Mouse (Mus musculus): ENCODE results near the gene Sept6. TPM values are rescaled to one million over a fixed set of nuclear protein-coding genes. Genes with fewer than 3 reads are reported as not detected.

The Sept6 gene
- total and polyA plus RNA-seq, 3 experiments: 10.7 to 52.4 (median 16.0) TPM

DNA sequence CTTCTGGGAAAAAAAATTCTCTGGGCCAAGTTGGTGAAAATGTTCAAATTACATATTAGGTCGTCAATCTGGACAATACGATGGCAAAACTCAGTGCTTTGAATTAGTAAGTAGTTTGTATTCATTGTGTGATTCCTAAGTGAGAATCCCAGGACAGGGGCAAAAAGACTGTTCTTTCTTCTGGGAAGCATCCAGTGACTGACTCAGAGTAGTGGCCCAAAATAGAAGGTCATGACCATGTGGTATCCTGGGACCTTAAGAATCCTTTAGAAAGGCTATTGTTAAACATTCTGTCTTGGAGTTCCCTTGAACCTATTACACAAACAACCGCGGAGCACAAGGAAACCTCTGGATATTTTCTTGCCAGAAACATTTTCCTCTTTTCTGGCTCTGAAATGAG lies 70.2 kb downstream of the Sept6 start:
- ATAC-seq (ENCODE audit: extremely low read depth, insufficient number of reproducible peaks, low FRiP score, poor library complexity, severe bottlenecking) (no peak), DNase-seq (ENCODE audit: low spot score) (no peak)
- Histone ChIP-seq H3K4me1 (ENCODE audit: insufficient read depth, low read depth, low read length) (peaks cover 7% of the 10 kb centered on the region; the same call in 1 of the 2 replicates), H3K36me3 (replicated peaks) (peaks cover 31% of the 10 kb centered on the region), H3K4me3 (ENCODE audit: low read depth, low read length) (no peak overlapping the region), H3K27me3 (ENCODE audit: insufficient read depth, low read length) (no peaks in the 10 kb centered on the region), H3K9me3 (replicated peaks) (no peaks in the 10 kb centered on the region)
- TF ChIP-seq TAL1 (conservative IDR thresholded peaks at IDR 0.05; ENCODE audit: low read depth, low read length) (no peak), POLR2AphosphoS5 (IDR thresholded peaks at IDR 0.05; ENCODE audit: insufficient replicate concordance, low read depth, low read length) (no peak), GATA1 (IDR thresholded peaks at IDR 0.05; ENCODE audit: borderline replicate concordance, low read length) (no peak), GATA2 (IDR thresholded peaks at IDR 0.05; ENCODE audit: borderline replicate concordance, low read depth, low read length) (no peak), CTCF (IDR thresholded peaks at IDR 0.05; ENCODE audit: low read depth, low read length) (no peak)

DNA sequence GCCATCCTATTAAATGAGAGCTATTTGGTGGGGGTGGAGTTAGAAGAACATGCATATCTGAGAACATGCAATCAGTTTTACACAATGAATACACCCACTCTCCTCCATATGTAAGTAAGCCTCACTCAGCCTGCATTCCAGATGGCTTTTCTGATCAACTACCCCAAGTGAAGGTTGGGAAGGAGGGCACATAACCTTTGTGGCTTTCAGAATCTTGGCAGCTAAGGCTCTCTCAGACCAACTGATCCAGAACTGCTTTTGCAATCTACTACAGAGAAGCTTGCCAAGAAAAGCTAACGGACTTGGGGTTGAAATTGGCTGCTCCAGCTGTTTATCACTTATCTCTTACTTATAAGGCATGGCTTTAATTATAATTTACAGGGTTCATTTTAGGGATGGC lies 73.8 kb downstream of the Sept6 start:
- Histone ChIP-seq H3K36me3 (replicated peaks) (peaks cover 25% of the 10 kb centered on the region), H3K4me3 (ENCODE audit: low read depth, low read length) (no peak overlapping the region), H3K4me1 (ENCODE audit: insufficient read depth, low read depth, low read length) (peaks cover 7% of the 10 kb centered on the region; the same call in 1 of the 2 replicates), H3K27me3 (ENCODE audit: insufficient read depth, low read length) (no peaks in the 10 kb centered on the region), H3K9me3 (replicated peaks) (no peaks in the 10 kb centered on the region)
- no peak for DNase-seq (ENCODE audit: low spot score)
- TF ChIP-seq CTCF (IDR thresholded peaks at IDR 0.05; ENCODE audit: low read depth, low read length): no peak
- no peak for TF ChIP-seq GATA1 (IDR thresholded peaks at IDR 0.05; ENCODE audit: borderline replicate concordance, low read length)
- no peak for TF ChIP-seq GATA2 (IDR thresholded peaks at IDR 0.05; ENCODE audit: borderline replicate concordance, low read depth, low read length)
- ATAC-seq (ENCODE audit: extremely low read depth, insufficient number of reproducible peaks, low FRiP score, poor library complexity, severe bottlenecking): no peak

DNA sequence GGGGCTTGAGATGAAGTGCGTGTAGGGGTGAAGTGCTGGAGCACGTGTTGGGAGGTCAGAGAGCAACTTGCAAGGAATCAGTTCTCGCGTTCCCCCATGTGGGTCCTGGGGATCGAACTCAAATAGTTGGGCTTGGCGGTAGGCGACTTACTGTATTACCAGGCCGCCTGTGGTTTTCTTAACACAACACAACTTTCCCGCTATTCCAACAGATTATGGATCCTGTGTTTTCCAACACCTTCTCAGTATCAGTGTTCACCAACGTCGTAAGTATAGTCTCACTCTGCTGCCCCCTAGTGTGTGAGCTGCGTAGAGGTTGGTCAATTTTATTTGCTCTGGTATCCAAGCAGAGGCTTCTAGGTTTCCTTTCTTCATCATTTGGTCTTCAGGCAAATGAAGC lies 80.3 kb downstream of the Sept6 start:
- H3K36me3 ChIP-seq (replicated peaks): peaks cover 12% of the 10 kb centered on the region
- no peaks in the 10 kb centered on the region for H3K4me1 ChIP-seq (ENCODE audit: insufficient read depth, low read depth, low read length)
- H3K27me3 ChIP-seq (ENCODE audit: insufficient read depth, low read length): no peaks in the 10 kb centered on the region
- TF ChIP-seq GATA1 (IDR thresholded peaks at IDR 0.05; ENCODE audit: borderline replicate concordance, low read length): no peak
- TF ChIP-seq CTCF (IDR thresholded peaks at IDR 0.05; ENCODE audit: low read depth, low read length): 0 out of 2 replicates have a peak, but pooled peaks have one; percentile 20
- TF ChIP-seq GATA2 (IDR thresholded peaks at IDR 0.05; ENCODE audit: borderline replicate concordance, low read depth, low read length): no peak
- DNase-seq (ENCODE audit: low spot score): no peak
- no peaks in the 10 kb centered on the region for H3K9me3 ChIP-seq (replicated peaks)
- H3K4me3 ChIP-seq (ENCODE audit: low read depth, low read length): no peak overlapping the region
- ATAC-seq (ENCODE audit: extremely low read depth, insufficient number of reproducible peaks, low FRiP score, poor library complexity, severe bottlenecking): no peak

DNA sequence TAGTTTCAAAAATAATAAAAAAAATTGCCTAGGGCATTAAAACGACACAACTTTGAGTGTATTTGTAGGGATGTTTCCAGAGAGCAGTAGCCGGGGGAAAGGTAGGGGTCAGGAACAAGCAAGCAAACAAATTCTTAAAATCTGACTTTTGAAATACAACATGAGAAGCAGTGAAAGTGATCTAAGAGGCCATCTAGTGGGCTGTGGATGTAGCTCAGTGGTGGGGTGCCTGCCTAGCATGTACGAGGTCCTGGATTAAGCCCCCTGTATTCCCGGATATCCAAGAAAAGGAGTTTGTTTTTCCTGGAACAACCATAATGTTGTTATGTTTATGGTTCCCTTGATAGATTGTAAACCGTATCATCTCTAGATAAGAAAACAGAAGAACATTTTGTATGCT lies 85.1 kb downstream of the Sept6 start:
- H3K36me3 ChIP-seq (replicated peaks): no peaks in the 10 kb centered on the region
- no peaks in the 10 kb centered on the region for H3K27me3 ChIP-seq (ENCODE audit: insufficient read depth, low read length)
- DNase-seq (ENCODE audit: low spot score) (no peak), ATAC-seq (ENCODE audit: extremely low read depth, insufficient number of reproducible peaks, low FRiP score, poor library complexity, severe bottlenecking) (no peak)
- TF ChIP-seq TAL1 (conservative IDR thresholded peaks at IDR 0.05; ENCODE audit: low read depth, low read length) (no peak), CTCF (IDR thresholded peaks at IDR 0.05; ENCODE audit: low read depth, low read length) (no peak), POLR2AphosphoS5 (IDR thresholded peaks at IDR 0.05; ENCODE audit: insufficient replicate concordance, low read depth, low read length) (no peak), GATA2 (IDR thresholded peaks at IDR 0.05; ENCODE audit: borderline replicate concordance, low read depth, low read length) (no peak), GATA1 (IDR thresholded peaks at IDR 0.05; ENCODE audit: borderline replicate concordance, low read length) (no peak)
- H3K9me3 ChIP-seq (replicated peaks): no peaks in the 10 kb centered on the region
- peaks cover 9% of the 10 kb centered on the region; the same call in 1 of the 2 replicates for H3K4me1 ChIP-seq (ENCODE audit: insufficient read depth, low read depth, low read length)
- H3K4me3 ChIP-seq (ENCODE audit: low read depth, low read length): no peak overlapping the region

DNA sequence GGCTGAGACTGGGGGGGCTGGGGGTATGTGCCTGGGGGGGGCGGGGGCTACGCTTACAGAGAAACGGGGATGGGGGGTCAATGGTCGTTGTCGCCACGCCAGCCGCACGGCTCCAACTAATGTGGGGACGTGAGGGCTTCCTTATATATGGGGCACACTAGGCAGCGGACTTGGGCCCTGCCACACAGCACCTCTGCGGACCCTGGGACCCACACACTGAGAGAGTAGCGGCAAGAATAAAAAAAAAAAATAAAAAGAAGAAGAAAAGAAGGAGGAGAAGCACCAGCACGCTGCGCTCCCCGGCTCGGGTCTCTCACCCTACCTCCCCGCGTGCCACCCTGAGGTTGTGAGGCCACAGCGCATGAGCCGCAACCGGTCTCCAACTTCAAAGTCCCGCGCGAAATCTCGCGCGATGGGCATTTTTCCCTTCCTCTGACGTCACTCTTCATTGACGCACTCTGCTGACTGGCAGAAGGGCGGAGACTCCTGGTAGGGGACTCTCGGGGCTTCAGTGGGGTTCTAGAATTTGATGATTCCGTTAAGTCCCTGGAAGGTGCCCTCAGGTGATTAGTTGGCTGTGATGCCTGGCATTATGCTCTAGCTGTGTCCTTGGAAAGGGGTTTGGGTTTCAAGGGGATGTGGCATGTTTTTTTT lies 88.4 kb downstream of the Sept6 start:
- Histone ChIP-seq H3K4me3 (ENCODE audit: low read depth, low read length) (peak overlapping the region; percentile 76), H3K9me3 (replicated peaks) (no peaks in the 10 kb centered on the region), H3K27me3 (ENCODE audit: insufficient read depth, low read length) (no peaks in the 10 kb centered on the region), H3K4me1 (ENCODE audit: insufficient read depth, low read depth, low read length) (peaks cover 9% of the 10 kb centered on the region), H3K36me3 (replicated peaks) (peaks cover 4% of the 10 kb centered on the region)
- DNase-seq (ENCODE audit: low spot score): peak; percentile 68
- no peak for TF ChIP-seq POLR2AphosphoS5 (IDR thresholded peaks at IDR 0.05; ENCODE audit: insufficient replicate concordance, low read depth, low read length)
- TF ChIP-seq GATA1 (IDR thresholded peaks at IDR 0.05; ENCODE audit: borderline replicate concordance, low read length): no peak
- TF ChIP-seq TAL1 (conservative IDR thresholded peaks at IDR 0.05; ENCODE audit: low read depth, low read length): no peak
- no peak for TF ChIP-seq GATA2 (IDR thresholded peaks at IDR 0.05; ENCODE audit: borderline replicate concordance, low read depth, low read length)
- no peak for TF ChIP-seq CTCF (IDR thresholded peaks at IDR 0.05; ENCODE audit: low read depth, low read length)
- peak; percentile 93 for ATAC-seq (ENCODE audit: extremely low read depth, insufficient number of reproducible peaks, low FRiP score, poor library complexity, severe bottlenecking)

DNA sequence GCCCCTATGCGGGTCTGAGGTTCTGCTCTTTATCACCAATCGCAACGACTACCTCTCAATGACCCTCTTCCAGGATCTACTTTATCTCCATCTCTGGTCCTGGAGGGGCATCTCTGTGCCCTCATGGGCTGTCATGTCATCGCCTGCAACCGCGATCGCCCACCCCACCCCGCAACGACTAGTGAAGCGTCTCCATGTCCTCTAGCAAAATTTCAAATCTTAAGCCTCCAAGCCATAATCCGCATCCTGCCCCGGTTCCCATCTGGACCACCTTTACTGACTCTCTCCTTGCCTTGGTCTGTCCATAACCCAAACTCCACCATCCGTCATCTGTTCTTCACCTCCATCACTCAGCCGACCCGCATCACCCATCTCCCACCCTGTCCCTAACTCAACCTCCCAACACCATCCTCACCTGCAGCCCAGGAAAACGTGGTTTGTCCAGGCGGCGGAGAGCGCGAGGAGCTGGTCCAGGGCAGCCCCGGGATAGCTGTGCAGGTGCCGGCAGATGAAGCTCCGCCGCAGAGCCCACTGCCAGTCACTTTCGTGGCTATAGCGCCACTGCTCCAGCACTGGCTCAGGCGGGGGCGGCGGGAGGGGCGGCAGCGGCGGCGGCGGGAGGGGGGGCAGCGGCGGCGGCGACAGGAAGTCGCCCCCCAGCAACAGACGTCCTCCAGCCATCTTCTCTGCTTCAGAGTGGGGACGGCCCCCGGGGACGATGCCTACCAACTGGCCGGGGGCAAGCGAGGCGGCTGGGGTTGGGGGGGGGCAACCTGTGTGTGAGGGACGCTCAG lies 89.1 kb downstream of the Sept6 start, which contains the start of gene Nkrf:
Gene Nkrf (minus strand): TSS at position 579 of the 794 bp plus-strand sequence.
- Histone ChIP-seq H3K4me1 (ENCODE audit: insufficient read depth, low read depth, low read length) (peaks cover 9% of the 10 kb centered on the region), H3K4me3 (ENCODE audit: low read depth, low read length) (peak within 1 kb of the TSS; percentile 76), H3K27me3 (ENCODE audit: insufficient read depth, low read length) (no peaks in the 10 kb centered on the region), H3K36me3 (replicated peaks) (peaks cover 6% of the 10 kb centered on the region), H3K9me3 (replicated peaks) (no peaks in the 10 kb centered on the region)
- ATAC-seq (ENCODE audit: extremely low read depth, insufficient number of reproducible peaks, low FRiP score, poor library complexity, severe bottlenecking): 0 out of 2 replicates have a peak, but pooled peaks have one; percentile 26
- DNase-seq (ENCODE audit: low spot score): peak; percentile 35
- no peak for TF ChIP-seq GATA1 (IDR thresholded peaks at IDR 0.05; ENCODE audit: borderline replicate concordance, low read length)
